Mouse (Mus musculus) adrenal gland, adult 2 months (tissue): Measurements from ENCODE around the gene Stac. TPM values are rescaled to one million over a fixed set of nuclear protein-coding genes. Genes with fewer than 3 reads are reported as not detected.

Experiments used
- DNase-seq: peaks from one replicate; pipeline ENCODE4 v3.0.0; 2021
- polyA plus RNA-seq: library from polyadenylated mRNA; depleted of rRNA; stranded (reverse); fragments of >200 nt; gene quantifications from 2 replicates; pipeline ENCODE4 v1.2.3, GENCODE M21; 2012
- total RNA-seq, 2 experiments: library from RNA; stranded (reverse); gene quantifications; 2 replicates each; pipeline ENCODE4 v1.2.3; 2021

Stac gene
- total and polyA plus RNA-seq, 3 experiments = 5.0 to 9.7 (median 9.6) TPM

DNA sequence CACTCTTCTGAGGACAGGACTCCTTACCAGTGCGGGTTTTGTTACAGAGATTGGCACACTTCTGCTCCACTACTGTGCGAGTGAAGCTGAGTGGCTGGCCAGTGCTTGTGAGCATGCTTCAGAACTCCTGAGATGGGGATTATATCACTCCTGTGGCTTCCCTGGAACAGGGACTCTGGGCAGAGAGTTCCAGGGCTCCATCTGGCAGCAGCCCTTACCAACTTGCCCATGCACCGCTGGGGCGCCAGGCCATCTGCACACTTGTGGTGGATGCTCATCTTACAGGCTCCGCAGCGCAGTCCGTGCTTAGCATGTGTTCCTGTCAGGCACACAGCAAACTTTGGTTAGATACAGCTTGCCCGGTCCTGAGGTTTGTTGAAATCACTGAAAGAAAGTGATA, 83.5 kb downstream of the Stac start:
- DNase-seq = no peak

- peak; percentile 7 for DNase-seq
Observed at GRCm38 (mm10) chr9:111587527-111587926, 102.6 kb downstream of the Stac start.

GRCm38 (mm10) chr9:111578784-111579183, 111.4 kb downstream of the Stac start:
- peak; percentile 6 for DNase-seq

DNA sequence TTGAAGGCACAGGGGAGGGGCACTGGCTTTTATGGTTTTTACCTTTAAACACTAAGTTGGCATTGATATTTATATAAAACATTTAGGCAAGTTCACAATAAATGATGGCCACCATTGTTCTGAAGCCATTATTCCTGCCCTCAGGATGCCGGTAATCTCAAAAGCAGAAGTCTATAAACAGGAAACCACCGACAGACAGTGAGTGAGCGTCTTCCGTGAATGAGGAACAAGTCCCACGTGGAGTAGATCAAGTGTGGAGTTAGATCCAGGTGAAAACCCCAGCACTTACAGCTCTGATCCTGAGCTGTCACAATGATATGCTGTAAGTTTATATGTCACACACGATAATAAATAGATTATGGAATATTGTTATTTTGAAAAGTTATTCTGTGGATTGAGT, 112.7 kb downstream of the Stac start:
- no peak for DNase-seq

GRCm38 (mm10) chr9:111575889-111576288, 114.3 kb downstream of the Stac start:
- no peak for DNase-seq

DNA sequence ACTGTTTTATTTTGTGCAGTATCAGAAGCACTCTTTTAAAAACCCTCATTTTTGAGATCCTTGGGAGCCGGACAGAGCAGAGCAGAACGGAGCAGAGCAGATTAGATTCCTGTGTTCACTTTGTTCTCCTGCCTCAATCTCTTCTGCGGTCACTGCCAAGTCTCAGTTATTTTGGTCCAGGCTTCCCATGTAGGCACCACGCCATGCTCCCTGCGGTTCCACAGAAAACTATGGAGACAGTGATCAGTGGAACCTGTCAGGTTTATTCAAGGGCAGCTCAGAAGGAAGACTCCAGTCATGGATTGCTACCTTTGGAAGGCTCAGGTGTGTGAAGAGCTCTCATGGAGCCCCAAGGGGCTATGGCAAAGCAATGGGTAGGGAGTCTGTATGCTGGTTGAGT, 116.3 kb downstream of the Stac start:
- DNase-seq = no peak

DNA sequence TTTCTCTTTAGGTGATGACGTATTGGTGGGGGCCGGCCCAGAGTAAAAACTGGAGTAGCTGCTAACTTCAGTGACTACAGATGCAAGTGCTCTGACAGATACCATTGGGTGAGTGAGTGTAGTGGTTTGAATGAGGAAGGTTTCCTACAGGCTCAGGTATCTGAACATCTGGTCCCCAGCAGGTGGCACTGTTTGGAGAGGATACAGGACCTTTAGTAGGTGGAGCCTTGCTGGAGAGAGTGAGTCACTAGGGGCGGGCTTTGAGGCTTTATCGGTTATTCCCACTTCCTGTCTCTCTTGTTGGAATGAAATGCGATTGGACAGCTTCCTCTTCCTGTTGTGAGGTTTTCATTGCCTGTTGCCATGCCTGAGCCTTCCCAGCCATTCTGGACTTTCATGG, 118.5 kb downstream of the Stac start:
- DNase-seq = peak; percentile 24

DNA sequence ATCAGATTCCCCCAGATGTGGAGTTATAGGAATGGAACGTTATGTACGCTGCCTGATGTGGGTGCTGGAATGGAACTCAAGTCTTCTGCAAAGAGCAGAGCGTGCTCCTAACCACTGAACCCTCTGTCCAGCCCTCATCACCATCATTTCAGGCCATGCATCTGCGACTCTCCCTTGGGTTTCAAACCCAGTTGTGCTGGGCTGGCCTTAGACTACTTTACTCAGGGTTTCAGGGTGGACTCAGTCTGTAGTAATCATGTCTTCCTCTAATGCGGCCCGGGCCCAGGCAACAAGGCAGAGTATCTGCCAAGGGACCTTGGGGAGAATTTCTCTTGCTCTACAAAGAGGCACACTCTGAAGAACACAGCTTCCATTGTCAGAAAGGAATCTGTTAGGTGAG, 126.0 kb downstream of the Stac start:
- DNase-seq = no peak

- DNase-seq = no peak
Observed at GRCm38 (mm10) chr9:111563226-111563625, 126.9 kb downstream of the Stac start.

GRCm38 (mm10) chr9:111562217-111562988, 127.7 kb downstream of the Stac start:
- DNase-seq = no peak

- no peak for DNase-seq
Observed at GRCm38 (mm10) chr9:111556699-111557098, 133.4 kb downstream of the Stac start.

DNA sequence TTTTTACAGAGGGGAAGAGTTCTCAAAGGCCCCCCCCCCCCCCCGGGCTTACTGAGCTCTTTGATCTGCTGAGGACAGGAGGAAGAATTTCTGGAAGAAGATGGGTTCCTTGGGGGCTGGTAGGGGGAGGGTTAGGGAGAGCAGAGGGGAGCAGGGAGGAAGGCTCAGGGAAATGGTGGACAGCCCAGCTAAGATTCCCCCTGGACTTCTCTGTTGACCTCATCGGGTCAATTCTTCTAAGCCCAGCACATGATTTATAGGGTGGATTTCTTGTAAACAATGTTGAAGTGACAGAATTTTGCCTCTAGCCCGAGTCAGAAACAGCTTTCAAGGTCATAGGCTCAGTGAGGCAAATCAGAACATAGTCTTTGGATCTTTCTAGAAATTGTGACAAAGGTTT, 137.3 kb downstream of the Stac start:
- no peak for DNase-seq

DNA sequence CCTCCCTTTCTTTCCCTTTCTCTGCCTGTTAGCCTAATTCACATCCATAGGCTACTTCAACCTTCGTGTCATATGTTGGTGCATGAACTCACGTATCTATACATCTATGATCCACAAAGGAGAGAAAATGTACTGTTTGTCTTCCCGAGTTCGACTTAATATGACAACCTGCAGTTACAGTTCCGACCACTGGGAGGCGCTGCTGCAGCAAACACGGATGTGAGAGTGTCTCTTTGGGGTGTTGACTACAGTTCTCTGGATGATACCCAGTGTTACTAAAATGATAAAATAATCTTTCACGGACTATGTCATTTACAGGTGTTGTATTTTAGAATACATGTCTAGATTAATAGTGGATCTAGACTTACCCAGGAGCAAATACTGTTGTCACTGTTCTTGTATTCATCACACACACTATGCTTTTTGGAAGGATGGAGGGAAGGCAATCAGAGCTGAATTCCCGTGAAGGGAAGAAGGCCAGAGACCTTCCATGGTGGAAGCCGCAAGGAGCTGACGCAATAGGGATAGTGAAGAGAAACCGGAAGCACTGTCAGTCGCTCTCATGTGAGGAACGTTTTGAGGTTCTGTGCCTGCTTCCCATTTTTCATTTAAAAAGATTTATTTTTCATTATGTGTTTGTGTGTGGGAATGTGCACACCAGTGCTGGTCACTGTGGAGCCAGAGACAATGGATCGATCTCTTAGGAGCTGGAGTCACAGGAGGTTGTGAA, 138.5 kb downstream of the Stac start:
- DNase-seq = no peak

DNA sequence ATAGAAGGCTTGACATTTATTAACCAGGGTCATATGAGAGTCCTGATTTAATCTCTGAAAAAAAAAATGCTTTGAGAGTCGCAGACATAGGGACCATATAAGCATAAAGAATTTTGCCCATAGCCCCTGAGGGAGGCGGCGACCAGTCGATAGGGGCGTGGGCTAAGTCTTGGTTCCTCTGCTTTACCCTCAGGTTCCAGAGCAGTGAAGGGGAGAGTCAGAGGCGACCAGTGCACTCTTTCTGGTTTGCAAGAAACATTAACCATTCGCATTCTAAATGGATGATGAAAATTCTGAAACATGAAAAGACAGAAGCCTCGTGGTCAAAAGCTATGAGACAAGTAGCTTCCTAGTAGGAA, 139.2 kb downstream of the Stac start:
- DNase-seq = no peak

- no peak for DNase-seq
Observed at GRCm38 (mm10) chr9:111550281-111550962, 139.7 kb downstream of the Stac start.

DNA sequence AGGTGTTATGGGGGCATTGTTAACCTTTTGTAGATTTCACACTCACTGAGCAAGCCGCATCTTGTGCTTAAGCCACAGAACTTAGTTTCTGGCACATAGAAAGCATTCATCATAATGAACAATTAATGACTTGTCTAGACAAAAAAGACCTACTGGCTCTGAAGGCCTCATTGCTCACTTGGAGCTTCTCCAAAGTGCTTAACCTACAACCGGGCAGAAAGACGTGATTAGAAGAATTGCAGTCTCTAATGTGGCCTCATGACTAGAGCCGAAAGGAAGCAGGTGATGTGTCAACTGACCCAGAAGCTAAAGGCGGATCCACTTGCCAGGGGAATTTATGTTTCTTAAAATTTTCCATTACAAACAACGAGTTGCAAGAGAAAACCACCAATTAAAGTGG, 147.5 kb downstream of the Stac start:
- DNase-seq = no peak

DNA sequence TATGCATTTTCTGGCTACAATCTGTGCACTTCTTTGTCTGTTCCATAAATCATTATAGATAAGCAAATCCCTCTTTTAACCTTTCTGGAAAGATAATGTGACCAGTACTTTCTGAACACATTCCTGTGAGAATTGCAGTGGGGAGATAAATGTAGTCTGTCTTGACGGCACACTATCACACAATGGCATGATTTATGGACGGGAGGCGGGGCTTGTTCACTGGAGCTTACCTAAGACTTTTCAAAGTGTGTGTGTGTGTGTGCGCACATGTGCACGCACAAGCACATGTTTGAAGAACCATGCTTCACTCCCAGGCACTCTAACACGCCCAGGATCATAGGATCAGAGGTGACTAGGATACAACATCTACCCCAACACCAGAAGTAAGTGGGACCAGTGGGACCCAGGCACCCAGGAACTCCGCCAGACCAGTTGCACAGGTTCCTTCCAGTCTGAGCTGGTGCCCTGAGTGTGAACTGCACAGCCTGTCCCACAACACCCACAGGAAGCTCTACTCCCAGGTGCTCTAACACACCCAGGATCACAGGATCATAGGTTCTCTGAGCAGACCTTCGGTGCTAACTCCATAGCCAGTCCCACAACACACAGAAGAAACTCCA, 154.6 kb downstream of the Stac start:
- no peak for DNase-seq

- DNase-seq = no peak
Observed at GRCm38 (mm10) chr9:111534744-111535423, 155.3 kb downstream of the Stac start.

DNA sequence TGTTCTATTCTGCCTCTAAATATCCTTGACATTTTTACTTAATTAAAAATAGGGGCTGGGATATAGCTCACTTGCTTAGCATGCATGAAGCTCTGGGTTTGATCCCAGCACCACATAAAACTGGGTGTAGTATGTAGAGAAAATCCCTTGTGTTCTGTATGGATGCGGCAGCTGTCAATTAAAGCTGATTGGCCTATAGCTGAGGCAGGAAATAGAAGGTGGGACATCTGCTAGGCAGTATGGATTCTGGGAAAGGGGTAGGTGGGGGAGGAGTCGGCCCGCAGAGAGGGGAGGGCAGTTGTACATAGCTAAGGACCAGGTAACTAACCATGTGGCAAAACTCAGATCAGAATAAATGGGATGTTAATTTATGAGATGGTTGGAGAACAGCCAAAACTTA, 166.3 kb downstream of the Stac start:
- no peak for DNase-seq

- no peak for DNase-seq
Observed at GRCm38 (mm10) chr9:111523111-111523510, 167.0 kb downstream of the Stac start.

DNA sequence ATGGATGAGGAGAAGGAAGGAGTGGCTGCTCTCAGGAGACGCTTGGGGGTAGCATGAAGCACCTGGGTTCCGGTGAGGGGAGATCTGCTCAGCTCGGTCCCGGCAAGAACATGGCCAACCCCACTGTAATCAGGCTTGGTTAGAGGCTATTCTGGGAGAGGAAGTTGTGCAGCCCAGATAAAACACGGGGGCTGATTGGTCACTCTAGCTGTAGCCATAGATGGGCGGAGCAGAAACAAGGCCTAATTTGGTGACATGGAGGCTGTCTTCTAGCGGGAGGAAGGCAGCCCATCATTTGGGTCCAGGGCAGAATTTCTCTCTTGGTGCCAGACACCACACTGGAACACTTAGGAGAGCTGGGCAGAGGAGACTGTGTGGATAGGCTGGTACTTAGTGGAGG, 167.9 kb downstream of the Stac start:
- DNase-seq = no peak

DNA sequence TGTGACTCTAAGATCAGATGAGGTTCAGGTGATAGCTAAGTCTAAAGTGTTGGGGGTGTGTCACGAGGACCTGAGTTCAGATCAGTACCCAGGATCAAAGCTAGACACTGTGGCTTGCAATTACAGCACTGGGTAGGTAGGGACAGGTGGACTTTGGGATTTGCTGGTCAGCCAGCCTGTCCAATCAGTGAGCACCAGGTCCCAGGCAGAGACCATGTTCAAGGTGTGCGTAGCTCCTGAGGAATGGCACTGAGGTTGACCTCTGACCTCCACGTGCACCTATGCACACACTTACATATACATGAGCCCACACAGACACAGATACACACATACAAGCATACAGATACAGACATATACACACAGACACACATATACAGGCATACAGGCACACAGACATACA, 174.6 kb downstream of the Stac start:
- DNase-seq = no peak
